Mouse (Mus musculus) activated CD4-positive, CD25-positive, alpha-beta regulatory T cell, adult 9 weeks (primary cell): ENCODE measurements around the gene Plekhm2. TPM values are rescaled to one million over a fixed set of nuclear protein-coding genes. Genes with fewer than 3 reads are reported as not detected.

Experiments used
- polyA plus RNA-seq: library from polyadenylated mRNA; unstranded; fragments of 100-300 nt; shearing (Covaris generic); gene quantifications from one replicate; pipeline ENCODE4 v1.2.1, GENCODE M21; 2017

The Plekhm2 gene
- 4.9 TPM for polyA plus RNA-seq

GRCm38 (mm10) chr4:141664799-141665198, at the start of gene Plekhm2:
TSS of gene Plekhm2 (minus strand) at chr4:141664899.

GRCm38 (mm10) chr4:141685499-141685898, 20.8 kb upstream of the Plekhm2 start, which contains the start of gene Rsc1a1:
TSS of gene Rsc1a1 (minus strand) at chr4:141685599.

GRCm38 (mm10) chr4:141623666-141624065, 41.0 kb downstream of the Plekhm2 start, which contains the start of gene Slc25a34:
TSS of gene Slc25a34 (minus strand) at chr4:141623821.

GRCm38 (mm10) chr4:141618565-141619243, 46.0 kb downstream of the Plekhm2 start, which contains the start of gene Tmem82:
TSS of gene Tmem82 (minus strand) at chr4:141618633.

GRCm38 (mm10) chr4:141605861-141606260, 58.8 kb downstream of the Plekhm2 start, which contains the start of gene Fblim1:
TSS of gene Fblim1 (minus strand) at chr4:141606096.

Other genes with a start within 250 kb of the Plekhm2 start
- gene Clcnkb, start 248.9 kb downstream of the Plekhm2 start, polyA plus RNA-seq, result not detected
- gene Hspb7, start 244.1 kb downstream of the Plekhm2 start, polyA plus RNA-seq, result not detected
- gene Srarp, start 228.8 kb downstream of the Plekhm2 start, polyA plus RNA-seq, result not detected
- 43.2 TPM for gene Zbtb17, start 220.2 kb downstream of the Plekhm2 start, polyA plus RNA-seq
- gene Spen, start 126.3 kb downstream of the Plekhm2 start, polyA plus RNA-seq, result 6.4 TPM
- 0.21 TPM for gene Fblim1, start 58.8 kb downstream of the Plekhm2 start, polyA plus RNA-seq
- 0.22 TPM for gene Tmem82, start 46.3 kb downstream of the Plekhm2 start, polyA plus RNA-seq
- not detected for gene Slc25a34, start 41.1 kb downstream of the Plekhm2 start, polyA plus RNA-seq
- gene Rsc1a1, start 20.7 kb upstream of the Plekhm2 start, polyA plus RNA-seq, result not detected
- gene Ddi2, start 58.5 kb upstream of the Plekhm2 start, polyA plus RNA-seq, result 5.4 TPM
- gene Agmat, start 81.8 kb upstream of the Plekhm2 start, polyA plus RNA-seq, result not detected
- 4.9 TPM for gene Dnajc16, start 126.0 kb upstream of the Plekhm2 start, polyA plus RNA-seq
- gene Casp9, start 128.7 kb upstream of the Plekhm2 start, polyA plus RNA-seq, result 20.3 TPM
- gene Cela2a, start 161.3 kb upstream of the Plekhm2 start, polyA plus RNA-seq, result not detected
- gene Ctrc, start 181.5 kb upstream of the Plekhm2 start, polyA plus RNA-seq, result not detected
- gene Efhd2, start 210.0 kb upstream of the Plekhm2 start, polyA plus RNA-seq, result 15.0 TPM